Mouse (Mus musculus) lung, postnatal 0 days (tissue): ENCODE measurements around the gene Stag1.
A peak's percentile ranks its signal among the peaks of the same experiment; 100 is the strongest.

ENCODE experiments used
- CTCF ChIP-seq: IDR thresholded peaks from 2 replicates; pipeline ENCODE4 v1.5.1; 2016; ENCODE audit warnings: antibody characterized with exemption, mild to moderate bottlenecking
- EP300 ChIP-seq: IDR thresholded peaks from 2 replicates; pipeline ENCODE4 v1.6.1; 2016; ENCODE audit warnings: antibody characterized with exemption, mild to moderate bottlenecking, control low read depth

GRCm38 (mm10) chr9:100573300-100573699 lies 24.3 kb upstream of the Stag1 start:
- TF ChIP-seq CTCF (peak; percentile 27), EP300 (no peak)
